Mouse (Mus musculus) layer of hippocampus, adult 9-11 months (tissue): Measurements from ENCODE around the gene Gins1.

Experiments
- DNase-seq: peaks from one replicate; pipeline ENCODE4 v3.0.0; 2022

Gene Gins1

GRCm38 (mm10) chr2:150964641-150965040 is 59.4 kb downstream of the Gins1 start:
- no peak for DNase-seq

GRCm38 (mm10) chr2:150965951-150966350 is 60.8 kb downstream of the Gins1 start:
- DNase-seq: no peak

- DNase-seq: no peak
These were observed 62.3 kb downstream of the Gins1 start for GRCm38 (mm10) chr2:150967491-150967890.

GRCm38 (mm10) chr2:150969231-150969630 is 64.0 kb downstream of the Gins1 start:
- no peak for DNase-seq

- no peak for DNase-seq
These were observed 66.7 kb downstream of the Gins1 start for GRCm38 (mm10) chr2:150971856-150972255.

GRCm38 (mm10) chr2:150972681-150973080 is 67.5 kb downstream of the Gins1 start:
- no peak for DNase-seq

- no peak for DNase-seq
These were observed 68.4 kb downstream of the Gins1 start for GRCm38 (mm10) chr2:150973401-150974115.

- DNase-seq: no peak
These were observed 71.7 kb downstream of the Gins1 start for GRCm38 (mm10) chr2:150976871-150977270.

GRCm38 (mm10) chr2:150977676-150978075 is 72.5 kb downstream of the Gins1 start:
- no peak for DNase-seq

GRCm38 (mm10) chr2:150978791-150979190 is 73.6 kb downstream of the Gins1 start:
- DNase-seq: no peak

GRCm38 (mm10) chr2:150979861-150980620 is 74.8 kb downstream of the Gins1 start:
- no peak for DNase-seq
